Mouse (Mus musculus) embryonic facial prominence, embryonic 12.5 days (tissue): Measurements from ENCODE around the gene Stap2. TPM values are rescaled to one million over a fixed set of nuclear protein-coding genes. Genes with fewer than 3 reads are reported as not detected.

Experiments
- ATAC-seq: fragments of 200-750 bp; cut with Nextera tagmentation; 2 replicates; pipeline ENCODE4 v1.8.0; 2017; ENCODE audit not compliant: insufficient number of reproducible peaks, insufficient read depth, low FRiP score, low TSS enrichment
- H3K27ac ChIP-seq: fragments of 300-500 bp; sonication (generic); 2 replicates; pipeline ENCODE4 v1.5.1; 2016; ENCODE audit warnings: mild to moderate bottlenecking
- H3K27me3 ChIP-seq: fragments of 300-500 bp; sonication (generic); 2 replicates; pipeline ENCODE4 v1.6.1; 2016; ENCODE audit warnings: mild to moderate bottlenecking, moderate library complexity
- H3K36me3 ChIP-seq: fragments of 300-500 bp; sonication (generic); 2 replicates; pipeline ENCODE4 v1.6.1; 2016; ENCODE audit warnings: mild to moderate bottlenecking
- H3K4me1 ChIP-seq: fragments of 300-500 bp; sonication (generic); 2 replicates; pipeline ENCODE4 v1.6.1; 2016
- H3K4me2 ChIP-seq: fragments of 300-500 bp; sonication (generic); replicated peaks from 2 replicates; pipeline ENCODE4 v1.6.1; 2016; ENCODE audit warnings: mild to moderate bottlenecking, moderate library complexity
- H3K4me3 ChIP-seq: fragments of 300-500 bp; sonication (generic); 2 replicates; pipeline ENCODE4 v1.5.1; 2016; ENCODE audit warnings: mild to moderate bottlenecking
- H3K9ac ChIP-seq: fragments of 300-500 bp; sonication (generic); 2 replicates; pipeline ENCODE4 v1.6.1; 2016; ENCODE audit warnings: mild to moderate bottlenecking, moderate library complexity
- H3K9me3 ChIP-seq: fragments of 300-500 bp; sonication (generic); 2 replicates; pipeline ENCODE4 v1.6.1; 2016; ENCODE audit warnings: mild to moderate bottlenecking, moderate library complexity
- WGBS: fragments of 180-500 bp; shearing (Covaris S2); methylation state at CpG from one replicate; pipeline ENCODE4 v1.1.7; 2016; 5-methylcytosine and 5-hydroxymethylcytosine counted together
- polyA plus RNA-seq: library from polyadenylated mRNA; unstranded; fragments of >200 nt; fragmentation: Nextera tagmentation; extraction: Ambion mirVana; gene quantifications from 2 replicates; pipeline ENCODE4 v1.2.1, GENCODE M21; 2016

The Stap2 gene
- polyA plus RNA-seq, 1 experiment from 2014 or later = 8.0 TPM

DNA sequence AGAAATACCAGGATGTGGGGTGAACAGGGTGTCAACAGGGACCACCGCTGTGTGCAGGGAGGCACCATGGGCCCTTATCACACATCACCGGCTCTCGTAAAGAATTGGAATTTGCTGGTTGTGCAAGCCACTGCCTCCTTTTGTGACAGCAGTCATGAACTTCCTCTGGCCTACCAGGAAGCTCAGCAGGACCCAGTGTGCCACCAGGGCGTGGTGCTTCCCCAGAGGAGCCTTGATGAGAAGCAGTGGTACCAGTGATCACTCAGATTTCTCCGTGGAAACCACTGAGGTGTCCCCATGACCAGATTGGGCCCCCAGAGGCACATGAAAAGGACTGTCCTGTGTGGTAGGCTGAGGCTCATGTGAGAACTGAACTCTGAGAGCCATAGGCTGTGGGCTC lies 18.0 kb upstream of the Stap2 start:
- no peaks in the 10 kb centered on the region for H3K9me3 ChIP-seq
- 83% methylated on average over 5 of the region's 5 CpGs for WGBS
- H3K36me3 ChIP-seq = peaks cover 29% of the 10 kb centered on the region

DNA sequence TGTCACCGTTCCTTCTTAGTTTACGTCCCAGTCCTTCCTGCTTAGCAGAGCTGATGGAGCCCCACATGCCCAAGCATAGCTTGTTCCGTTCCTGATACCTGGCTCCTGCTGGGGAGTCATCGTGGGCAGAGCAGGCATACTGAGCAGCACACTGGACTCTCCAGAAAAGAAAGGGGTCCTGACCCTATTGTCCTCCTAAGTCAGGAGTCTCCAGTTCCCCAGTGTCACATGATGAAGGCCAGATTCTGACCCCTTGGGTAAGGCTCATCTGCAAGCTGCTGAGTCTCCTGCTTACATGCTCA lies 17.6 kb upstream of the Stap2 start:
- H3K9me3 ChIP-seq = no peaks in the 10 kb centered on the region
- no peaks in the 10 kb centered on the region for H3K27me3 ChIP-seq
- 88% methylated on average over 4 of the region's 4 CpGs for WGBS
- H3K36me3 ChIP-seq = peaks cover 33% of the 10 kb centered on the region
- ATAC-seq = no peak
- no peak overlapping the region for H3K4me2 ChIP-seq
- H3K4me3 ChIP-seq = no peak overlapping the region
- H3K4me1 ChIP-seq = no peaks in the 10 kb centered on the region; the same call in 1 of the 2 replicates
- no peak overlapping the region for H3K9ac ChIP-seq
- peak overlapping the region; percentile 30; the same call in 1 of the 2 replicates for H3K27ac ChIP-seq

More for the DNA sequence above, 18.0 kb upstream of the Stap2 start:
- Histone ChIP-seq H3K4me2 (no peak overlapping the region), H3K9ac (no peak overlapping the region), H3K27me3 (no peaks in the 10 kb centered on the region), H3K4me1 (no peaks in the 10 kb centered on the region; the same call in 1 of the 2 replicates), H3K27ac (peak overlapping the region; percentile 30; the same call in 1 of the 2 replicates), H3K4me3 (no peak overlapping the region)
- ATAC-seq = no peak

DNA sequence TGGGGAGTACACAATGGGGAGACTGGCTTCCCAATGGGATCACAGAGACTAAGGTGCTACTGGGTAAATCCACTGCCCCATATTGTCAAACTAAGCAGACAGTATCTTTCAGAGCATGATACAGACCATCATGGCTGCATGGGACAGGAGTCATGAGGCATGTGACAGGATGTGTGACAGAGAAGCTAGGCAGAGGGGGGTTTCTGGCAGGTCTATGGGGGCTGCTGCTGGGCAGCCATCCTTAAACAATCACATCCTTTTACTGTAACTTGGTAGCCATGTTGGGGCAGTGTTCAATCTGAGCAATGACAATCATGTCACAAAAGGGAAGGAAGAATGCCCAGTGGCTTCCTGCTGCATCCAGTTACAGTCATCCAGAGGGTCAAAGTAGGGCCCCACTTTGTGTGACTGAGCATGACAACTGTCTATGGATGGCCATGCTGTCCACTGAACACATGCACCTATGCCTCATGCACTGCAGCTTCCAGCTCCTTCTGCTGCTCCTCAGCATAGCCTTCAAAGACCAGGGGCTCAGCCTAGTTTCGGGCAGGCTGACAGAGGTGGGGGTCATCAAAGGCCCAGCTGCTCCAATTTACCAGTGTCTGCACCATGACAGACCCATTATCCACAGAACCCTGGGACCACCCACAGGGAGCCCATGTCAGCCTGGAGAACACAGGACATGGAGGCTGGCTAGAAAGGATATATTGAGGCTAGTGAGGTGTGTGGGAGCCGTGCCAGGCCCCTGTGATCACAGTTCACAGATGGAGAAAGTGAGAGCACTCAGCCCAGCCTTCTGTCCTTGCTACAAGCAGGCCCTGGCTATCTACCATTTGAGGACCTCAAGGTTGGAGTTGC lies 17.0 kb upstream of the Stap2 start:
- no peak for ATAC-seq
- no peak overlapping the region for H3K27ac ChIP-seq
- H3K36me3 ChIP-seq = peaks cover 39% of the 10 kb centered on the region
- no peaks in the 10 kb centered on the region for H3K27me3 ChIP-seq
- no peak overlapping the region for H3K9ac ChIP-seq
- H3K4me1 ChIP-seq = no peaks in the 10 kb centered on the region; the same call in 1 of the 2 replicates
- no peak overlapping the region for H3K4me2 ChIP-seq
- no peak overlapping the region for H3K4me3 ChIP-seq
- WGBS = 51% methylated on average over 2 of the region's 2 CpGs
- H3K9me3 ChIP-seq = no peaks in the 10 kb centered on the region

DNA sequence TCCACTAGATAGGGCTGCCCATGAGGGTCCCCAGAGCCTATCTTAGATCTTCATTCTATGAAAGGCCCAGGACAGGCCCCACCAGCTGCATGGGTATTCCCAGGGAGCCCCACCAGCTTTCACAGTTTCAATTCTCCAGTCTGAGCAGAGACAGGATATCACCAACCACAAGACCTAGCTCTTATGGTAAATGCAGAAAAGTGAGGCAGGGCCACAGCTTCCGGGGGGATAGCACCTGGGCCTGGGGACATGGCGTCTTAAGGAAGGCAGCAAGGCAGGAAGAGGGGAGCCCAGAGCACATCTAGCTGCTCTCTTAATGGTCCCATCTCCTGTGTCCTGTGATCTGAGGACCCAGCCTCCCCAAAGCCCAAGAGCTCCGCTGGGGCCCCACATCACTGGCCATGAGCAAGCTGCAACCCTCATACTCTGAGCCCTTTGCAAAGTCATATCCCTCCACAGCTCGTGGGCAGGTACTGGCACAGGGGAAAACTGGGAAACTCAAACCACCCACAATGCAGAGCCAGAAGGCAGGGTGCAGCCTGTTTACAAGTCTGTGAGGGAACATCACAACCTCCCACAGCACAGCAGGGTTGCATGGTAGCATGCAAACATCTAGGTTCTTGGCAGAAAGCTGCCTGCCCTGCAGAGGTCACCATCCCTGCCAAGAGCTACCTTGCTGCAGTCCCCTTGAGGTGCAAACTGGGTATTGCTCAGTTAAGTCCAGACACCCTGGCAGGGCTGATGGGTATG lies 16.0 kb upstream of the Stap2 start:
- ATAC-seq = no peak
- no peaks in the 10 kb centered on the region for H3K27me3 ChIP-seq
- WGBS = 86% methylated on average over 4 of the region's 4 CpGs
- no peaks in the 10 kb centered on the region; the same call in 1 of the 2 replicates for H3K4me1 ChIP-seq
- peaks cover 49% of the 10 kb centered on the region for H3K36me3 ChIP-seq
- no peak overlapping the region for H3K4me2 ChIP-seq
- no peak overlapping the region for H3K4me3 ChIP-seq
- no peak overlapping the region for H3K9ac ChIP-seq
- no peak overlapping the region for H3K27ac ChIP-seq
- no peaks in the 10 kb centered on the region for H3K9me3 ChIP-seq

DNA sequence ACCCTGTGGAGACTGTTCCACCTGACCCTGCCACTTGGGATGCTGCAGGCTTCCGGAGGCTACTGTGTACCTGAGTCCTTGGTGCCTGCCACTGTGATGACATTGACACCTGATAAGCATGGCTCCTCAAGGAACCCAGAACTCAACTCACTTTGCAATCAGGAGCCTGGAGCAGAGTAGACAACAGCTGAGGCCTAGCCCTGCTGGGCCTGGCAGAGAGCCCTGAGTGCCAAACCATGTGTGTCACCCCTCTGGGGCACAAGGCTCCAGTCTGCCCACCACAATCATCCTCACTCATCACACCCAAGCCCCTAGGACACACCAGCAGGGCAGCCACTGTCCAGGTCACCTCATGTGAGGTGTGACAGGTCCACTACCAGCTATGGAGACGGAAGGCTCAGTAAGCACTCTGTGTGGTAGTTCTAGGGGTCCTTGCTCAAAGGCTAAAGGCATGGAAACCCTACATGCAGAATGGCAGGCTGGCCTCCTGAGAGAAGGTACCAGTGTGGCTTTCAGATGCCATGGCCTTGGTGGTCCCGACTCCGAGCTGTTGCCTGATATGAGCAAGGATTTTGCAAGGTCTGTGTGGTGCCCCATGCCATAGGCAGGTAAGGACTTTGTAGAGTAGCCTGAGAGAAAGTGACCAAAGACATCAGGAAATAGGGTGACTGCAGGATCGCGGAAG lies 15.2 kb upstream of the Stap2 start:
- ATAC-seq = no peak
- H3K9ac ChIP-seq = no peak overlapping the region
- no peaks in the 10 kb centered on the region; the same call in 1 of the 2 replicates for H3K4me1 ChIP-seq
- no peak overlapping the region for H3K4me2 ChIP-seq
- H3K27me3 ChIP-seq = no peaks in the 10 kb centered on the region
- H3K9me3 ChIP-seq = no peaks in the 10 kb centered on the region
- H3K36me3 ChIP-seq = peaks cover 57% of the 10 kb centered on the region
- H3K27ac ChIP-seq = no peak overlapping the region
- no peak overlapping the region for H3K4me3 ChIP-seq
- 91% methylated on average over 6 of the region's 6 CpGs for WGBS

DNA sequence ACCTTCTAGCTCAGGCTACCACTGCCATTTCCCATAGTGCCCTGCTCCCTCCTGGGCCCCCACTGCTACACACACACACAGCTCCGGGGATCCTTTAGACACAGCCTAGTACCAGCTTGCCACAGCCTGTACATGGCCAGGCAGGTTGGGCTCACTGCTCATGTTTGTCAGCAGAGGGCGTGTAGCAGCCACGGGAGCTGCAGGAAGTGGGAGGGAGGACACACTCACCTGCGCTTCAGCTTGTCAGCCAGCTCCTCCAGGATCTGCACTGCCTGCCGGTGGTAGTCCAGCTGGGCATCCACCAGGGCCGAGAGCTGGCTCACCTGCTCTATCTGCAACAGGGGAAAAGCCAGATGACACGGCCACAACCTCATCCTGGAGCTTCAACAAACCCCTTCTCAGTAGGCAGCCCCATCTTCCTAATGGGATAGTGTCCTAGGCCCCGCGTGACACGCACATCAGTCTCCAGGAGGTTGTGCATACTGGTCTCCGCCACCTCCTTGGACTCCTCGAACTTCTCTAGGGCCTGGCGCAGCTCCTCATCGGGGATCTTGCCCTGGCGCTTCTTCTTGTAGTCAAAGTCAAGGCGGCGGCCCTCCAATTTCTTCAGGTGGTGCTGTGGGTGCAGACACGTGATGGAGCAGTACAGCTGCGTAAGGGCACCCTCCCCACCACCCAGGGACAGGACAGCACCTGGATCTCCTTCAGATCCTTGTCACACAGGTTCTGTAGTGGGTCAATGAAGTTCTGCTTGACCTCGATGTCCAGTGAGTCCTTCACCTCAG lies 13.2 kb upstream of the Stap2 start:
- Histone ChIP-seq H3K9me3 (no peaks in the 10 kb centered on the region), H3K36me3 (peaks cover 67% of the 10 kb centered on the region), H3K9ac (no peak overlapping the region; the same call in 1 of the 2 replicates), H3K4me1 (no peaks in the 10 kb centered on the region; the same call in 1 of the 2 replicates), H3K4me2 (no peak overlapping the region), H3K27ac (no peak overlapping the region), H3K4me3 (no peak overlapping the region), H3K27me3 (no peaks in the 10 kb centered on the region)
- peak; percentile 11; the same call in 1 of the 2 replicates for ATAC-seq
- 75% methylated on average over 20 of the region's 20 CpGs for WGBS

DNA sequence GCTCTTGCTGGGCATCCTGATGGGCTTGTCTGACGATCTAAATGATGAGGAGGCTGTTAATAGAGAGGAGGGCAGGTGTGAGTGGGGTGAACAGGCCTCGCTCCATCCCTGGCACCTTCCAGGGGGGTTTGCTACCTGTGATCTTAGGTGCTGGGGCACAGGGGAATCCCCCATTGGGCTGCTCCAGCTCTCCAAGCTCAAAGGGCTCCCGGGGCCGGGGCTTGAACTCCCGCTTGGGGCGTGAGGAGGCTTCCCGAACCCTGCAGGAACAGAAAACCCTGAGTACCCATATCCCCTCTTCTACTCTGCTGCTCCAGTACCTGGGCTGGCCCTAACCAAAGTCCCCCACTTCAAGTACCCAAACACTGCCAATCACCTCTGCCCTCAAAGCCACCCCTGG lies 12.5 kb upstream of the Stap2 start:
- Histone ChIP-seq H3K36me3 (peaks cover 73% of the 10 kb centered on the region), H3K4me2 (no peak overlapping the region), H3K9ac (no peak overlapping the region), H3K27ac (no peak overlapping the region), H3K4me1 (no peaks in the 10 kb centered on the region; the same call in 1 of the 2 replicates), H3K4me3 (no peak overlapping the region), H3K27me3 (no peaks in the 10 kb centered on the region), H3K9me3 (no peaks in the 10 kb centered on the region)
- ATAC-seq = no peak
- 87% methylated on average over 7 of the region's 7 CpGs for WGBS

DNA sequence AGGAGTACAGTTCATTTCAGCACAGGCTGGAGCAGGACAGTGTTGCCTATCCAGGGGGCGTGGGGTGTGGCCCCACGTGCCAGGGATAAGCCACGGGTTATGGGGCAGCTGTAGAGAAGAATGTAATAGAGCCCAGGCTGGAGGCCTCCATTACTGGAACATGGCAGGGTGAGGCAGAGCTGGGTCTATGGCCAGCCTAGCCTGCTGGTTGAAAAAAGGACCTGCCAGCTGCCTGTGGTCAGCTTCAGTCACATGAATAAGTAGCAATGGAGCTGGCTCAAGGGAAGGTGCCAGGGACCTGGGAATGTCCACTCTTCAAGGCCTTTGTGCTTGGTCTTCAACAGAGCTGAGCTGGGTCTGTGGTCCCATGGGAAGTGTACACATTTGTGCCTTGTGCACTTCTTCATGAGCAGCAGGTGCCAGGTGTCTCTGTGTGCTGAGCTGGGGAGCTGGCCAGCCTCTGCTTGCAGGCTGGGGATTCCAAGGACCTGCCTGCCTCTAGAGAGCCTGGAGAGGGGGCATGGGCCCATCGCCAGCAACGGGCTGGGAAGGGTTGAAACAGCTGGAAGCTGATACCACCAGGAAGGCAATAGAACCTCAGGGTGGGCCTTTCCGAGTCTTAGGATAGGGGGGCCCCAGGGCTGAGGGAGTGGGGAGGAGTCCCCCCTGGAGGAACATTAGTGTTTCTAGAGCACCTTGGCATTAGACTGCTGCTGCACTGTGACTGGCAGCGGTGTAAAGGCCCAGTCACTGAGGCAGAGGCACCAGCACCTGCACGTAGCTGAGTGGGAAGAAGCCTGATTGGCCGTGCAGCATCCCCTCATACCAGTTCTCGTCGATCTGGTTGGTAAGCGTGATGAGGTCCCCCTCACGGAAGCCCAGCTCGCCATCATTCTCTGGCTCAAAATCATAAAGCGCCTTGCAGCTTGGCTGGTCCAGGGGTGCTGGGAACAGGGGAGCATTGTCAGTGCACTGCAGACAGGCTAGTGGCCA lies 11.7 kb upstream of the Stap2 start:
- Histone ChIP-seq H3K4me1 (no peaks in the 10 kb centered on the region), H3K27ac (no peak overlapping the region), H3K9me3 (no peaks in the 10 kb centered on the region), H3K36me3 (peaks cover 78% of the 10 kb centered on the region), H3K27me3 (no peaks in the 10 kb centered on the region), H3K4me2 (no peak overlapping the region), H3K4me3 (no peak overlapping the region), H3K9ac (no peak overlapping the region)
- ATAC-seq = no peak
- 80% methylated on average over 15 of the region's 15 CpGs for WGBS

DNA sequence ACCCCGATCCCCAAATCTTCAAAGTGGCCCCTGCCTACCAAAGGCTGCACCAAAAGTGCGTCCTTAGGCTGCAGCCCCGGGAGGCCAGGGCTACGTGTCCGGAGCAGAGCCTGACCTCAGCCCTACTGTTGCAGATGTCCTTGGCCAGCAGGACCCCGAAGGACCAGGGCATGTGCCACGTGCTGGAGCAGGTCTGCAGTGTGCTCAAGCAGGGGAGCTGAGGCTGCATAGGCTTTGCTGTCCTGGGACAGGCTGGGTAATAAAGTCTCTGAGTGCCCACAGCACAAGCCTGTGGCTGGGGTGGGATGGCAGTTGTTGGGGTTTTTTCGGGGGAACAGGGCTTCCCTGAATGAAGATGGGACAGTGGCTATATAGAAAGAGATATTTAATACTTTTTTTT lies 11.0 kb upstream of the Stap2 start:
- peaks cover 86% of the 10 kb centered on the region for H3K36me3 ChIP-seq
- ATAC-seq = no peak
- H3K9ac ChIP-seq = no peak overlapping the region
- no peak overlapping the region for H3K27ac ChIP-seq
- WGBS = 89% methylated on average over 8 of the region's 8 CpGs
- H3K4me1 ChIP-seq = peaks cover 1% of the 10 kb centered on the region; the same call in 1 of the 2 replicates
- no peak overlapping the region for H3K4me3 ChIP-seq
- no peaks in the 10 kb centered on the region for H3K27me3 ChIP-seq
- no peak overlapping the region for H3K4me2 ChIP-seq
- no peaks in the 10 kb centered on the region for H3K9me3 ChIP-seq

DNA sequence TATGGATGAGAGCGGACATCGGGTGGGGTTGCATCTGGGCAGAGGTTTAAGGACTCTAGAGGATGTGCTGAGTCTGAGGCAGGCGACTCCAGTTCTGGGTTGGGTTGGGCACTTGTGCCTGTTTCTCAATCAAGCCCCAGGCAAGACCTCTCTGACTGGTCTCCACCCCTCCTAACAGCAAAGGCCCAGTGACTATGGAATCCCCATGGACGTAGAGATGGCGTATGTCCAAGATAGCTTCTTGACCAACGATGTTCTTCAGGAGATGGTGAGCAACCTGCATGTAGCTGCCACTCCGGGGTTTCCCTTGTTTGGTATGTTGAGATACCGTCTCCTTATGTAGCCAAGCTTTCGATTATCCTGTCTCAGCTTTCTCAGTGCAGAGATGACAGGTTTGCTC lies 9.9 kb upstream of the Stap2 start:
- no peaks in the 10 kb centered on the region for H3K9me3 ChIP-seq
- H3K27ac ChIP-seq = no peak overlapping the region
- H3K4me3 ChIP-seq = no peak overlapping the region
- ATAC-seq = no peak
- WGBS = 94% methylated on average over 9 of the region's 9 CpGs
- no peak overlapping the region for H3K9ac ChIP-seq
- H3K36me3 ChIP-seq = peaks cover 87% of the 10 kb centered on the region
- H3K4me2 ChIP-seq = no peak overlapping the region
- H3K27me3 ChIP-seq = no peaks in the 10 kb centered on the region
- peaks cover 12% of the 10 kb centered on the region for H3K4me1 ChIP-seq
